Mouse (Mus musculus): ENCODE measurements at regions not wholly inside any gene's neighbourhood (a gene's known extent, or its start where the extent isn't known, plus 50 kb on each side); places are given as distances from the start of the nearest gene placed in this dataset.

DNA sequence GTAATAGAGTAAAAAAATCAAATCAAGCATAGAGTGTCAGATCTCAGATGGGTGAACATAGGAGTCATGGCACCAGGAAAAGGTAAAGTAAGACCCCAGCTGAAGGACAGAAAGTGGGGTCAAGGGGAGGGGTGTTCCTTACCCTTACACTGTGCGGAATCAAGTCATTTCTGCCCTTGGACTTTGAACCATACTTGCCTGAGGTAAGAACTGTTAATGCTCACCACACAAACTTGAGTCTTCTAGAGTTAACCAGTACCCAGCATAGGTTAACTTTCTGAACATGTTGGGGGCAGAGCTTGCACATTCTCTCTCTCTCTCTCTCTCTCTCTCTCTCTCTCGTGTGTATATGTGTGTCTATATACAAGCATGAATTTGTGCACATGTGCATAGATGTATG lies 83.7 kb upstream of the Dapk1 start:
- TF ChIP-seq CTCF (IDR thresholded peaks at IDR 0.05; ENCODE audit: extremely low read depth, insufficient read depth, low read length) (no peak), POLR2A (IDR thresholded peaks at IDR 0.05; ENCODE audit: extremely low read depth, insufficient read depth, low read length) (no peak)
